Mouse (Mus musculus): Measurements from ENCODE around the gene Dock10. TPM values are rescaled to one million over a fixed set of nuclear protein-coding genes. Genes with fewer than 3 reads are reported as not detected.

The Dock10 gene
- 4.0 and 5.2 TPM in 2 replicates for polyA plus RNA-seq (2016; fragmentation: Nextera tagmentation; extraction: Ambion mirVana)

GRCm38 (mm10) chr1:80757977-80758797 is at the start of gene Dock10:
Gene Dock10, minus strand, starts transcription at chr1:80758527.
- WGBS, result under 1% methylated on average over 80 of the region's 82 CpGs
- Histone ChIP-seq H3K4me3 (peak within 1 kb of the TSS; percentile 78), H3K27ac (peak within 1 kb of the TSS; percentile 88), H3K9me3 (replicated peaks) (no peaks in the 10 kb centered on the region), H3K4me1 (peaks cover 25% of the 10 kb centered on the region), H3K36me3 (no peaks in the 10 kb centered on the region), H3K27me3 (ENCODE audit: low read depth, poor library complexity, severe bottlenecking) (peaks cover 25% of the 10 kb centered on the region)
- DNase-seq (ENCODE audit: low spot score), result peak; percentile 74

DNA sequence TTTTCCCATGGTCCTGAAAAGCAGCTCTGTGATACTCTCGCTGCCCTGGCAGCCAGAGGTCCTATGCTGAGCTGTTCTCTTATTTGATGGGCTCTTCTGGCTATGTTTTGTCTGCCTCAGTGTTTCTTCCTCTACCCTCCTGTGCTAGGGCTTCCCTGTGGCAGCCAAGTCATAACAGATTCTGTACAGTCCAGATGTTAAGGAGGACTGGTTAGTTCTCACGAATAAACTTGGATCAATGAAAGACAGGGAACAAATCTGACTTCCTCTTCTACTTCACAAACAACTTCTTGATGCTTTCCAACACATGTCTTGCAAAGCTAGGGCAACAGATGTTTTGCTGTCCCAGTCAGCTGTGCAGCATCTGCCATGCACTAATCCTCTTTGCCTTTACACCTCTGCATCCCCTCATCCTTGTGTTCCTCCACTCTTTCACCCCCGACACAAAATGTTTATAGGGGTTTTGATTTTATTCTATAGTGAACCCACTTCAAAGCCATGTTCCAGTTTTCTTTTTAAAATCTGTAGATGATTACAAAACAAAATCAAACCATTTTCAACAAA is 48.6 kb upstream of the Dock10 start:
- no peak overlapping the region for H3K27ac ChIP-seq
- H3K4me1 ChIP-seq, result no peaks in the 10 kb centered on the region
- no peak overlapping the region for H3K4me3 ChIP-seq
- no peaks in the 10 kb centered on the region for H3K9me3 ChIP-seq (replicated peaks)
- no peaks in the 10 kb centered on the region for H3K27me3 ChIP-seq (ENCODE audit: low read depth, poor library complexity, severe bottlenecking)
- H3K36me3 ChIP-seq, result no peaks in the 10 kb centered on the region
- no peak for DNase-seq (ENCODE audit: low spot score)
- 81% methylated on average over 3 of the region's 3 CpGs for WGBS

DNA sequence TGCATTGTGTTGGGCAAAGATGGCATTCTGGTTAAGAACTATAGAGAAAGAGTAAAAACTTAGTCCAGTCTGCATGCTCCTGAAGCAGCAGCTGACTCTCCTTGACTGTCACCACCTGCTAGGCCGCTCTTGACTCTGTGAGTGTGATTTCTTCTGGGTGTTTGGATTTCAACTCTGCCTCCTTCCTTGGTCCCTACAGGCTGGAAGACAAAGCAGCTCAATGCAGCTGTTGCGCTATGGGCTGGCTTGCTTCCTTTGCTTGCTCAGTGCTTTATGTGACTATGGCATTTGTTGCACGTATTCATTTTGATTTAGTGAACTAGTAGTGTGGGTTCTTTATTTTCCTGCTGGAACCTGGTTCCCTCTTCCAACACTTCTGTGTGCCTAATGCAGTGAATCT is 43.7 kb upstream of the Dock10 start:
- Histone ChIP-seq H3K27ac (no peak overlapping the region), H3K27me3 (ENCODE audit: low read depth, poor library complexity, severe bottlenecking) (no peaks in the 10 kb centered on the region), H3K36me3 (no peaks in the 10 kb centered on the region), H3K4me3 (no peak overlapping the region), H3K4me1 (no peaks in the 10 kb centered on the region), H3K9me3 (replicated peaks) (no peaks in the 10 kb centered on the region)
- WGBS, result 85% methylated on average over 3 of the region's 3 CpGs
- DNase-seq (ENCODE audit: low spot score), result no peak

DNA sequence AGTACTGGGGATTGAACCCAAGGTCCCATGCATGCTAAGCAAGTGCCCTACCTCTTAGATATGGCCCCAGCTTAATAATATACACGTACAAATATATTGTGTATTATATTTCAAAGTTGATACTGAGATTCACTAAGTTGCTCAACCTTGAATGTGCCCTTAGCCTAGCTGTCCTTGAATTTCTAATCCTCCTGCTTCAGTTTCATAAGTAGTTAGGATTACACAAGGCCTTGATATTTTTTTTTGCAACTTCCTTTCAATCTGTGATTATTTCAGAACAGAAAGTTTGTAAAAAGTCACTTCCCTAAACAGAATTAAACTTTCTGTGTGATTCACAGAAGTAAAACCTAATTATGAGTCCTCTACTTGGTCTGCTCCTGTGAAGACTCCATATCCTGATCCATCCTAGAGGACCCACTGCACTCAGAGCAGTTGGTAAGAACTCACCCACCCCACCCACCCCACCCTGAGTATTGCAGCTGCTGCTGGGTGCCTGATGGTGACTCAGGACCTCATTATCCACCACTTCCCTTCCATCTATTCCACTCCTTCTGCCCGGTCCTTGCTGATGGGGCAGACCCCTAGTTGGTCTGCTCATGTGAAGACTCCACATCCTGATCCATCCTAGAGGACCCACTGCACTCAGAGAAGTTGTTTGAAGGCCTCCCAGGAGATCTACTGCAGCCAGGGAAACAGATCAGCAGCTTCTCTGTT is 26.9 kb upstream of the Dock10 start:
- 0 out of 2 replicates have a peak, but pooled peaks cover 4% of the 10 kb centered on the region for H3K4me1 ChIP-seq
- no peak for DNase-seq (ENCODE audit: low spot score)
- H3K27ac ChIP-seq, result no peak overlapping the region
- no peak overlapping the region for H3K4me3 ChIP-seq
- WGBS, result 89% methylated on average over 2 of the region's 2 CpGs
- no peaks in the 10 kb centered on the region for H3K9me3 ChIP-seq (replicated peaks)
- no peaks in the 10 kb centered on the region for H3K27me3 ChIP-seq (ENCODE audit: low read depth, poor library complexity, severe bottlenecking)
- H3K36me3 ChIP-seq, result no peaks in the 10 kb centered on the region

- H3K27ac ChIP-seq, result no peak overlapping the region
- no peaks in the 10 kb centered on the region for H3K9me3 ChIP-seq (replicated peaks)
- 41% methylated on average over 3 of the region's 3 CpGs for WGBS
- no peak for DNase-seq (ENCODE audit: low spot score)
- H3K27me3 ChIP-seq (ENCODE audit: low read depth, poor library complexity, severe bottlenecking), result no peaks in the 10 kb centered on the region
- H3K4me3 ChIP-seq, result no peak overlapping the region
- no peaks in the 10 kb centered on the region for H3K36me3 ChIP-seq
- H3K4me1 ChIP-seq, result 0 out of 2 replicates have a peak, but pooled peaks cover 4% of the 10 kb centered on the region
These were observed 25.8 kb upstream of the Dock10 start for GRCm38 (mm10) chr1:80784155-80784554.

GRCm38 (mm10) chr1:80765504-80765903 is 7.2 kb upstream of the Dock10 start:
- no peaks in the 10 kb centered on the region; the same call in 1 of the 2 replicates for H3K4me1 ChIP-seq
- H3K36me3 ChIP-seq, result no peaks in the 10 kb centered on the region
- H3K9me3 ChIP-seq (replicated peaks), result no peaks in the 10 kb centered on the region
- H3K4me3 ChIP-seq, result no peak overlapping the region
- 88% methylated on average over 2 of the region's 2 CpGs for WGBS
- no peaks in the 10 kb centered on the region for H3K27me3 ChIP-seq (ENCODE audit: low read depth, poor library complexity, severe bottlenecking)
- DNase-seq (ENCODE audit: low spot score), result no peak
- no peak overlapping the region for H3K27ac ChIP-seq

GRCm38 (mm10) chr1:80763042-80763950 is 5.0 kb upstream of the Dock10 start:
- H3K9me3 ChIP-seq (replicated peaks), result no peaks in the 10 kb centered on the region
- H3K27me3 ChIP-seq (ENCODE audit: low read depth, poor library complexity, severe bottlenecking), result peaks cover 18% of the 10 kb centered on the region
- H3K4me1 ChIP-seq, result peaks cover 6% of the 10 kb centered on the region
- no peak for DNase-seq (ENCODE audit: low spot score)
- WGBS, result 74% methylated on average over 4 of the region's 4 CpGs
- H3K27ac ChIP-seq, result no peak overlapping the region
- no peaks in the 10 kb centered on the region for H3K36me3 ChIP-seq
- no peak overlapping the region for H3K4me3 ChIP-seq

- no peaks in the 10 kb centered on the region for H3K9me3 ChIP-seq (replicated peaks)
- peak overlapping the region; percentile 78 for H3K4me3 ChIP-seq
- 2% methylated on average over 6 of the region's 6 CpGs for WGBS
- H3K27me3 ChIP-seq (ENCODE audit: low read depth, poor library complexity, severe bottlenecking), result peaks cover 25% of the 10 kb centered on the region
- peak overlapping the region; percentile 88 for H3K27ac ChIP-seq
- H3K36me3 ChIP-seq, result no peaks in the 10 kb centered on the region
- H3K4me1 ChIP-seq, result peaks cover 25% of the 10 kb centered on the region
- no peak for DNase-seq (ENCODE audit: low spot score)
These were observed 464 bp upstream of the Dock10 start for GRCm38 (mm10) chr1:80758798-80759184.

GRCm38 (mm10) chr1:80757650-80757976 is 714 bp downstream of the Dock10 start:
- Histone ChIP-seq H3K36me3 (no peaks in the 10 kb centered on the region), H3K27me3 (ENCODE audit: low read depth, poor library complexity, severe bottlenecking) (peaks cover 25% of the 10 kb centered on the region), H3K9me3 (replicated peaks) (no peaks in the 10 kb centered on the region), H3K4me1 (peaks cover 25% of the 10 kb centered on the region), H3K4me3 (peak overlapping the region; percentile 78), H3K27ac (peak overlapping the region; percentile 88)
- WGBS, result 3% methylated on average over 6 of the region's 6 CpGs
- DNase-seq (ENCODE audit: low spot score), result no peak

DNA sequence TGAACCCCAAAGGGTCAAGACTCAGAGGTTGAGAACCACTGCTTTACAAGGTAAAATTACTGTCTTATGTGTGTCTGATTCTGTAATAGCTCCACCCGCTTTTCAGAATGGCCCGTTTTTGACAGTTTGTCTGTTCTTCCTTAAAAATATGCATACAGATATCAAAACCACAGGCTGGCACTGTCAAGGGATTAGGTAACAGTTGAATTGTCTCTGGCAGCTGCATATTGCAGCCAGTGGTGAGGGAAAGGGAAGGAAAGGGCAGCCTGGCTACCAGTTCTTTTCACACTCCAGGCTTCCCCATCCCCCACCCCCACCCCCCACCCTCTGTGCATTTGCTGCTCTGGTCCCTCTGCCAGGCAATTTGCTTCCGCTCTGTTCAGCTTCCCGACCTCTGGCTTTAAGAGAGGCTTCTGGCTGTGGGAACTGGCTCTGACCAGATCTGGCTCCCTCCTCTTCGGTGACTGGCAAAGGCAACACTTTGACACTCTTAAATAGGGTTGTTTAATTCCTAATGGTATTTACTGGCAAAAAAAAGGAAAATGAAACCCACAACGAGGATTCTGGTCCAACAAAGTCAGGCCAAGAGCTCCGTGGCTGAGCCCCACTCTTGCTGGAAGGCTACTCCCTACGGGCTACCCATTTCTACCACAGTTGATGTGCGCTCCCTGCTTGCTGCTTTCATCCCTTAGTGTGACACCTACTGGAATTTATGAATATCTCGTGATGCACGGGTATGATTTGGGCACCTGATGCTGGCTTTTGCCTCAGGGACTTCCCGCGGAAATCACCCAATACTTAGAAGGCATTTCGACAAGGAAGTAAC is 1.3 kb downstream of the Dock10 start:
- DNase-seq (ENCODE audit: low spot score), result peak; percentile 50

DNA sequence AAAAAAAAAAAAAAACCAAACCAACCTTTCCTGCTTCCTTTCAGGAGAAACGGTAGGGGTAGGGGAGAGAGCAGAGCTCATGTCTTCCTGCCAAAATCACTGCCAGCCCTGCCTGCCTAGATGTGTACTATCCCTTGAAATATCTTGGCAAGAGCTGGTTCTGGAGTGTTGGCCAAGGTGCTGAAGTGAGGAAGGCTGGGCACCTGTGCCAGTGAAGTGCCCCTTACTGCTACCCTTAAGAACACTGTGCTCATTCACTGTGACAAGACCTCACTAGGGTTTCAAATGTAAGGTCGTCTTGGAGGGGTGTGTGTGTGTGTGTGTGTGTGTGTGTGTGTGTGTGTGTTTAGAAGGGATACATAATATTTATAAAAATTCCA is 2.3 kb downstream of the Dock10 start:
- H3K4me1 ChIP-seq, result peaks cover 25% of the 10 kb centered on the region
- no peaks in the 10 kb centered on the region for H3K36me3 ChIP-seq
- H3K27me3 ChIP-seq (ENCODE audit: low read depth, poor library complexity, severe bottlenecking), result peaks cover 25% of the 10 kb centered on the region
- H3K9me3 ChIP-seq (replicated peaks), result no peaks in the 10 kb centered on the region
- DNase-seq (ENCODE audit: low spot score), result no peak
- no peak overlapping the region for H3K27ac ChIP-seq
- 37% methylated on average over 2 of the region's 2 CpGs for WGBS
- no peak overlapping the region for H3K4me3 ChIP-seq

More for the DNA sequence above, 1.3 kb downstream of the Dock10 start:
- 7% methylated on average over 14 of the region's 14 CpGs for WGBS
- Histone ChIP-seq H3K27me3 (ENCODE audit: low read depth, poor library complexity, severe bottlenecking) (peaks cover 25% of the 10 kb centered on the region), H3K27ac (peak overlapping the region; percentile 88), H3K9me3 (replicated peaks) (no peaks in the 10 kb centered on the region), H3K4me1 (peaks cover 25% of the 10 kb centered on the region), H3K4me3 (peak overlapping the region; percentile 78), H3K36me3 (no peaks in the 10 kb centered on the region)

Measured in limb, embryonic 10.5 days (tissue).